Mouse (Mus musculus): ENCODE results near the gene 1110051M20Rik. TPM values are rescaled to one million over a fixed set of nuclear protein-coding genes. Genes with fewer than 3 reads are reported as not detected.

The 1110051M20Rik gene
- polyA plus RNA-seq, 1 experiment from 2014 or later, result 15.6 TPM

DNA sequence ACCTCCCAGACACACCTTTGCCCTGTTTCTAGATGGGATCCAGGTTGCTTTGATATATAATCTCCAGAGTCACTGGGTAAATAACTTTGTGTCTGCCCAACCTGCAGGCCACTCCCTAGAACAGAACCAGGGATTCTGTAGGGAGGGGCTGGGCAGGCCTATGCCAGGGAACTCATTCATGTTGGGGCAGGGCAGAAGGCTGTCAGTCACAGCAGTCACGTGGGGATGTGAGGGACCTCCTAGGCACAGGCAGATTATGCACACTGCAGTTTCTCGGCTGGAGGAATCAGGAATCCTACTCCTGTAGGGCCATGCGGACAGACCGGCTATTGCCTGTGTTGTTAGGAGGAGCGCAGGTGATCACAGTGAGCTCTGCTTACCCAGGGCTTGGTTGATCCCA is 163.1 kb downstream of the 1110051M20Rik start:
- no peak for TF ChIP-seq CTCF (IDR thresholded peaks at IDR 0.05; ENCODE audit: low read depth)
- Histone ChIP-seq H3K4me1 (replicated peaks; ENCODE audit: control insufficient read depth, insufficient read depth, low read length) (peaks cover 3% of the 10 kb centered on the region; the same call in 1 of the 2 replicates), H3K4me3 (ENCODE audit: low read depth, low read length) (no peak overlapping the region), H3K36me3 (ENCODE audit: control insufficient read depth, insufficient read depth) (peaks cover 15% of the 10 kb centered on the region), H3K9ac (ENCODE audit: low read depth, low read length) (no peak overlapping the region), H3K9me3 (ENCODE audit: control insufficient read depth) (no peaks in the 10 kb centered on the region), H3K4me2 (replicated peaks; ENCODE audit: low read depth) (no peak overlapping the region), H3K27ac (ENCODE audit: low read depth, low read length) (no peak overlapping the region; the same call in 1 of the 2 replicates), H3K27me3 (replicated peaks; ENCODE audit: control insufficient read depth, insufficient read depth, low read length) (no peaks in the 10 kb centered on the region)
- 40% methylated on average over 5 of the region's 5 CpGs for WGBS
- peak; percentile 88 for ATAC-seq

DNA sequence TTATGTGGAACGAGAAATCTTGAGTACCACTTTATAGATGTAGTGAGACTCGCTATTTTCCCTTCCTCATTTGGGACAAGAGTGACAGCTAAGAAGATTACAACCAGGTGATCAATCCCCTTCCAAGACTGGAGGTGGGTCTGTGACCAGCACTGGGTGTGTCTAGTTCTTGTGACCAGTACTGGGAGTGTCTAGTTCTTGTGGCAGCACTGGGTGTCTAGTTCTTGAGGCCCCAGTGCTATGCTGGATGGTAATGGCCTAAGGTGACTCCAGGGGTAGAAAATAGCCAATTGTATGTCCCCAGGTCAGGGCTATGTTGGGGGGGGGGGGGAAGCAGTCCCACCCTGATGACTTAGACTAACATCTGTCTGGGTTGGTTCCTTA is 165.1 kb downstream of the 1110051M20Rik start:
- no peak overlapping the region for H3K27ac ChIP-seq (ENCODE audit: low read depth, low read length)
- no peak overlapping the region for H3K9ac ChIP-seq (ENCODE audit: low read depth, low read length)
- TF ChIP-seq CTCF (IDR thresholded peaks at IDR 0.05; ENCODE audit: low read depth), result no peak
- peak overlapping the region; percentile 10; the same call in 1 of the 2 replicates for H3K4me2 ChIP-seq (replicated peaks; ENCODE audit: low read depth)
- H3K27me3 ChIP-seq (replicated peaks; ENCODE audit: control insufficient read depth, insufficient read depth, low read length), result no peaks in the 10 kb centered on the region
- peaks cover 35% of the 10 kb centered on the region for H3K36me3 ChIP-seq (ENCODE audit: control insufficient read depth, insufficient read depth)
- ATAC-seq, result peak; percentile 59
- H3K4me3 ChIP-seq (ENCODE audit: low read depth, low read length), result no peak overlapping the region
- H3K4me1 ChIP-seq (replicated peaks; ENCODE audit: control insufficient read depth, insufficient read depth, low read length), result peaks cover 3% of the 10 kb centered on the region; the same call in 1 of the 2 replicates
- 30% methylated on average over 2 of the region's 2 CpGs for WGBS
- H3K9me3 ChIP-seq (ENCODE audit: control insufficient read depth), result no peaks in the 10 kb centered on the region

DNA sequence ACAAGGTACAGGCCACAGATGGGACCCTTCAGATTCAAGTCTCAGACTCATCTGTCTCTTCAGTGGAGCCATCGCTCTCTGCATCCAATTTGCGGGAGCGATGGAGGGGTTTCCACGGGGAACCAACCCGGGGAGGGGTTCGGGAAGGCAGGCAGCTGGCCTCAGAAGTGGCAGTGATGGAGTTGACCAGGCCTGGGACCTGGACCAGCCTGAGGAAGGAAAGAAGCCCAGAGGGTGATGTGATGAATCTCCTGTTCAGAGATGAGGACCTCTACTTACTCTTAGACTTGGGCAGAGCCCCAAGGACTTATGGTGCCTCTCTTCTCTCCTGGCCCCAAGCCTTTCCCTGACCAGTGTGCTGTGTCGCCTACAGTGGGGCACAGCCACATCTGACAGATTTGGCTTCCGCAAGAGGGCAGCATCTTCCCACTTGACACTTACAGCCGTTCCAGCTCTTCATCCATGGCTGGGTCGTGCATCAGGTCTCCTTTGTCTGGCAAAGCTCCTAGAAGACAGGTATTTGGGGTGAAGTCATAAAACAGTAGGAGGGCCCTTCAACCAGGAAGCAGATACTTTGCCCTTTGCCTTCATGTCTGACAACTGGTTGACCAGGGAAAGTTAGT is 165.6 kb downstream of the 1110051M20Rik start:
- Histone ChIP-seq H3K27ac (ENCODE audit: low read depth, low read length) (no peak overlapping the region), H3K4me1 (replicated peaks; ENCODE audit: control insufficient read depth, insufficient read depth, low read length) (peaks cover 3% of the 10 kb centered on the region; the same call in 1 of the 2 replicates), H3K4me3 (ENCODE audit: low read depth, low read length) (no peak overlapping the region), H3K9me3 (ENCODE audit: control insufficient read depth) (no peaks in the 10 kb centered on the region), H3K9ac (ENCODE audit: low read depth, low read length) (no peak overlapping the region), H3K4me2 (replicated peaks; ENCODE audit: low read depth) (peak overlapping the region; percentile 10; the same call in 1 of the 2 replicates), H3K27me3 (replicated peaks; ENCODE audit: control insufficient read depth, insufficient read depth, low read length) (no peaks in the 10 kb centered on the region), H3K36me3 (ENCODE audit: control insufficient read depth, insufficient read depth) (peaks cover 40% of the 10 kb centered on the region)
- ATAC-seq, result peak; percentile 50
- 29% methylated on average over 10 of the region's 10 CpGs for WGBS
- TF ChIP-seq CTCF (IDR thresholded peaks at IDR 0.05; ENCODE audit: low read depth), result peak; percentile 88

DNA sequence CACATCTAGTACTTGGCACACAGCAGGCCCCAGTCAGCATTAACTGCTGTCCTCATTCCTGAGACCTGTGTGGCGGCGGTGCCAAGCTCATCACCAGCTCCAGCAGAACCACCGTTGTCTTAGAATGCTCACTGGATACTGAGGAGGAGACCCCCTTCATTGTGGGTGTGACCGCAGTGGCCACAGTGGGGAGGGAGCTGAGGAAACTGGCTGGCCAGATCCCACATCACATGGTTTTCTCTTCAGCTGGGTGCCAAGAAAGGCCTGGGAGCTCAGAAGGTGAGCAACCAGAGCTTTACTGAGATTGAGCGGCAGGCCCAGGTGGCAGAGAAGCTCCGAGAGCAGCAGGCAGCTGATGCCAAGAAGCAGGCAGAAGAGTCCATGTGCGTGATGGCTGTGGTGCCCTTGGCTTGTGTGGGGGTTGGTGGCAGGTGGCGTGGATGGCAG is 174.8 kb downstream of the 1110051M20Rik start:
- Histone ChIP-seq H3K27me3 (replicated peaks; ENCODE audit: control insufficient read depth, insufficient read depth, low read length) (no peaks in the 10 kb centered on the region), H3K9ac (ENCODE audit: low read depth, low read length) (no peak overlapping the region), H3K9me3 (ENCODE audit: control insufficient read depth) (no peaks in the 10 kb centered on the region), H3K27ac (ENCODE audit: low read depth, low read length) (no peak overlapping the region), H3K4me3 (ENCODE audit: low read depth, low read length) (no peak overlapping the region), H3K4me1 (replicated peaks; ENCODE audit: control insufficient read depth, insufficient read depth, low read length) (no peaks in the 10 kb centered on the region), H3K36me3 (ENCODE audit: control insufficient read depth, insufficient read depth) (peaks cover 67% of the 10 kb centered on the region), H3K4me2 (replicated peaks; ENCODE audit: low read depth) (no peak overlapping the region)
- ATAC-seq, result no peak
- TF ChIP-seq CTCF (IDR thresholded peaks at IDR 0.05; ENCODE audit: low read depth), result no peak
- 93% methylated on average over 8 of the region's 8 CpGs for WGBS

DNA sequence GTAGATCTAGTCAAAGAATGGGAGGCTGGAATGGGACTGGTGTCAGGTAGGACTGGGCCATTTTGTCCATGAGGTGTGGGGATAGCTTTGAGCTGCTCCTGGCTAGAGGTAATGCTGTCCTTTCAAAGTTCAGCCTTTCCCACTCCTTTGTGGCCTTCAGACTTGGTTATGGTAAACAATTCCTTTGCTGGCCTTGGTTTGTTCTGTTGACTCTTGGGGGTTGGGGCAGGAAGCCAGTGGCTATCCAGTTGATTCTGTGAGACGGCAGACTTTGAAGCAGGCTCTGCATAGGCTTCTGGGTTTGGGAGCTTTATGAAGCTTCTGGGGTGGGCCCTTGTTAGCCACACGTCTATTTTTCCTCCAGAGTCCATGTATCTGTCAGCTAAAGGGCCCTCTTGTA is 175.8 kb downstream of the 1110051M20Rik start:
- Histone ChIP-seq H3K36me3 (ENCODE audit: control insufficient read depth, insufficient read depth) (peaks cover 57% of the 10 kb centered on the region), H3K27me3 (replicated peaks; ENCODE audit: control insufficient read depth, insufficient read depth, low read length) (no peaks in the 10 kb centered on the region), H3K4me3 (ENCODE audit: low read depth, low read length) (no peak overlapping the region), H3K4me2 (replicated peaks; ENCODE audit: low read depth) (no peak overlapping the region), H3K4me1 (replicated peaks; ENCODE audit: control insufficient read depth, insufficient read depth, low read length) (no peaks in the 10 kb centered on the region), H3K9me3 (ENCODE audit: control insufficient read depth) (no peaks in the 10 kb centered on the region), H3K9ac (ENCODE audit: low read depth, low read length) (no peak overlapping the region), H3K27ac (ENCODE audit: low read depth, low read length) (no peak overlapping the region; the same call in 1 of the 2 replicates)
- ATAC-seq, result no peak
- WGBS, result 51% methylated on average over 2 of the region's 2 CpGs
- TF ChIP-seq CTCF (IDR thresholded peaks at IDR 0.05; ENCODE audit: low read depth), result no peak

DNA sequence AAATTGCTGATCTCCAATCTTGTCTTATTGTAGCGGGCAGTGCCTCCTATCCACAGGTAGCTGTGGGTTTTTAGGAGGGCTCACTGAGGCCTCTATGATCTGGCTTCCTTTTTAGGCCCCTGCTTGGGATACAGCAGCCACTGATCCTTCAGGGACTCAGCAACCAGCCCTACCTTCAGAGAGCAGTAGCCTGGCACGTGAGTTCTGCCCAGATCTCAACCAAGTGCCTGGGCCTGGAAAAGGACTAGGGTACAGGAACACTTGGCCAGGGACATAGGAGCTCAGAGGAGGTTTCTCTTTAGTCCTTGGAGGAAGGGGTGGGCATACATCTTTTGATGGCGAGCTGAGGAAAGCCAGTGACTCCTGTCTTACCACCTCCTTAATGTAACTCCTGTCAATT is 176.5 kb downstream of the 1110051M20Rik start:
- ATAC-seq, result no peak
- no peaks in the 10 kb centered on the region for H3K27me3 ChIP-seq (replicated peaks; ENCODE audit: control insufficient read depth, insufficient read depth, low read length)
- H3K4me1 ChIP-seq (replicated peaks; ENCODE audit: control insufficient read depth, insufficient read depth, low read length), result no peaks in the 10 kb centered on the region
- H3K4me3 ChIP-seq (ENCODE audit: low read depth, low read length), result no peak overlapping the region
- H3K9ac ChIP-seq (ENCODE audit: low read depth, low read length), result no peak overlapping the region
- no peaks in the 10 kb centered on the region for H3K9me3 ChIP-seq (ENCODE audit: control insufficient read depth)
- H3K27ac ChIP-seq (ENCODE audit: low read depth, low read length), result no peak overlapping the region
- H3K4me2 ChIP-seq (replicated peaks; ENCODE audit: low read depth), result no peak overlapping the region
- 95% methylated on average over 3 of the region's 3 CpGs for WGBS
- TF ChIP-seq CTCF (IDR thresholded peaks at IDR 0.05; ENCODE audit: low read depth), result no peak
- peaks cover 51% of the 10 kb centered on the region for H3K36me3 ChIP-seq (ENCODE audit: control insufficient read depth, insufficient read depth)

Measured in intestine, postnatal 0 days (tissue).